Mouse (Mus musculus) megakaryocyte-erythroid progenitor cell, adult 5-6 weeks (primary cell): ENCODE results near the gene ccdc198. TPM values are rescaled to one million over a fixed set of nuclear protein-coding genes. Genes with fewer than 3 reads are reported as not detected.
A peak's percentile ranks its signal among the peaks of the same experiment; 100 is the strongest.
"Not testable (repeated sequence)": the region's sequence is repeated elsewhere in the genome, so short reads cannot be mapped to it uniquely, and the experiment has no call there.

ENCODE experiments used
- ATAC-seq: replicated peaks from 2 replicates; pipeline ENCODE4 v1.8.0; 2016; ENCODE audit warnings: mild to moderate bottlenecking, inconsistent platforms; ENCODE audit not compliant: severe bottlenecking, poor library complexity, low FRiP score, low TSS enrichment
- total RNA-seq, 2 experiments: library from RNA; stranded (forward) in 1 of 2; stranded (reverse) in 1 of 2; fragments of 200-1000, 215-1000 nt in 1 of 2; fragments of >200 nt in 1 of 2; fragmentation: Nextera tagmentation in 1 of 2; gene quantifications; 2 replicates each; pipeline ENCODE4 v1.2.3; 2014 to 2017

The ccdc198 gene
- total RNA-seq (2014; fragmentation: Nextera tagmentation) (not detected in 2 replicates), total RNA-seq (2017) (not detected in 2 replicates)

- ATAC-seq: no peak
Observed at GRCm38 (mm10) chr14:49245126-49245714, at the start of gene ccdc198. TSS of gene ccdc198 (minus strand) at chr14:49245474.

GRCm38 (mm10) chr14:49293802-49294449 lies 48.7 kb upstream of the ccdc198 start:
- no peak for ATAC-seq

- no peak for ATAC-seq
Observed at GRCm38 (mm10) chr14:49290029-49290745, 44.9 kb upstream of the ccdc198 start.

- ATAC-seq: no peak
Observed at GRCm38 (mm10) chr14:49283784-49284655, 38.7 kb upstream of the ccdc198 start.

GRCm38 (mm10) chr14:49278880-49279279 lies 33.6 kb upstream of the ccdc198 start:
- no peak for ATAC-seq

GRCm38 (mm10) chr14:49278479-49278878 lies 33.2 kb upstream of the ccdc198 start:
- ATAC-seq: not testable (repeated sequence)

- no peak for ATAC-seq
Observed at GRCm38 (mm10) chr14:49277642-49278041, 32.4 kb upstream of the ccdc198 start.

GRCm38 (mm10) chr14:49275376-49275775 lies 30.1 kb upstream of the ccdc198 start:
- no peak for ATAC-seq

- ATAC-seq: no peak
Observed at GRCm38 (mm10) chr14:49265286-49266002, 20.2 kb upstream of the ccdc198 start.

GRCm38 (mm10) chr14:49241522-49241921 lies 3.8 kb downstream of the ccdc198 start:
- ATAC-seq: no peak

- ATAC-seq: peak; percentile 67; the same call in 1 of the 2 replicates
Observed at GRCm38 (mm10) chr14:49238206-49238605, 7.1 kb downstream of the ccdc198 start.

GRCm38 (mm10) chr14:49234788-49235515 lies 10.3 kb downstream of the ccdc198 start:
- ATAC-seq: peak; percentile 88

- no peak for ATAC-seq
Observed at GRCm38 (mm10) chr14:49231845-49232244, 13.4 kb downstream of the ccdc198 start.

- no peak for ATAC-seq
Observed at GRCm38 (mm10) chr14:49226986-49227385, 18.3 kb downstream of the ccdc198 start.

GRCm38 (mm10) chr14:49226471-49226870 lies 18.8 kb downstream of the ccdc198 start:
- ATAC-seq: no peak

- no peak for ATAC-seq
Observed at GRCm38 (mm10) chr14:49221771-49222170, 23.5 kb downstream of the ccdc198 start.

GRCm38 (mm10) chr14:49219466-49220022 lies 25.7 kb downstream of the ccdc198 start:
- not testable (repeated sequence) for ATAC-seq

GRCm38 (mm10) chr14:49218677-49219076 lies 26.6 kb downstream of the ccdc198 start:
- no peak for ATAC-seq
